Comparison of ENCODE assay signal across 2 mouse cellular contexts in the genomic region with DNA sequence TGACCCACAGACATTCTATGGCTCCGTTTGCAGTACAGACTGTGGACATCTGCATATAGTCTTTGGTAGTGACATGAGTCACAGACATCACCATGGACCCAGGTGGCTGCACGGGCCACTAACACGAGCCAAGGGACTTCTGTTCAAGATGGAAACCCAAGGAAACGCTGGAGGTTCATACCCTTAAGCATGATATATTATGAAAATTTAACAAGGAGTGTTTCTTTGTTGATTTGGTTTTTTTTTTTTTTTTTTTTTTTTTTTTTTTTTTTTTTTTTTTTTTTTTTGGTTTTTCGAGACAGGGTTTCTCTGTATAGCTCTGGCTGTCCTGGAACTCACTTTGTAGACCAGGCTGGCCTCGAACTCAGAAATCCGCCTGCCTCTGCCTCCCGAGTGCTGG. TPM values are rescaled to one million over a fixed set of nuclear protein-coding genes. Genes with fewer than 3 reads are reported as not detected.
"Had no signal": no experiment of that assay in that cellular context is flagged by ENCODE, and none has a peak within 500 bp of the region (broad histone marks: within the 10 kb centered on the region; RNA-seq: fewer than 3 reads in every experiment).

No protein-coding gene starts in this region.

RNA-seq across cellular contexts. Expression of a gene that starts 12.2 kb away (rescaled TPM):
- polyA plus RNA-seq: neural tube, embryonic 14.5 days; stomach, embryonic 14.5 days had no signal
